Mouse (Mus musculus) embryonic facial prominence, embryonic 13.5 days (tissue): ENCODE measurements around the gene Rnf19b. TPM values are rescaled to one million over a fixed set of nuclear protein-coding genes. Genes with fewer than 3 reads are reported as not detected.

Experiments
- ATAC-seq: fragments of 200-750 bp; cut with Nextera tagmentation; 2 replicates; pipeline ENCODE4 v1.8.0; 2017; ENCODE audit warnings: low read depth; ENCODE audit not compliant: insufficient number of reproducible peaks, insufficient read depth, low FRiP score, low TSS enrichment
- H3K27ac ChIP-seq: fragments of 300-500 bp; sonication (generic); 2 replicates; pipeline ENCODE4 v1.5.1; 2015; ENCODE audit warnings: moderate library complexity, mild to moderate bottlenecking, inconsistent platforms
- H3K27me3 ChIP-seq: fragments of 300-500 bp; sonication (generic); 2 replicates; pipeline ENCODE4 v1.6.1; 2015; ENCODE audit warnings: mild to moderate bottlenecking, inconsistent platforms
- H3K36me3 ChIP-seq: fragments of 300-500 bp; sonication (generic); 2 replicates; pipeline ENCODE4 v1.6.1; 2015; ENCODE audit warnings: mild to moderate bottlenecking, inconsistent platforms
- H3K4me1 ChIP-seq: fragments of 300-500 bp; sonication (generic); 2 replicates; pipeline ENCODE4 v1.6.1; 2015; ENCODE audit warnings: inconsistent platforms
- H3K4me2 ChIP-seq: fragments of 300-500 bp; sonication (generic); 2 replicates; pipeline ENCODE4 v1.6.1; 2015; ENCODE audit warnings: moderate library complexity, mild to moderate bottlenecking, inconsistent platforms
- H3K4me3 ChIP-seq: fragments of 300-500 bp; sonication (generic); 2 replicates; pipeline ENCODE4 v1.5.1; 2015; ENCODE audit warnings: mild to moderate bottlenecking, inconsistent platforms
- H3K9ac ChIP-seq: fragments of 300-500 bp; sonication (generic); 2 replicates; pipeline ENCODE4 v1.6.1; 2015; ENCODE audit warnings: mild to moderate bottlenecking, inconsistent platforms
- H3K9me3 ChIP-seq: fragments of 300-500 bp; sonication (generic); 2 replicates; pipeline ENCODE4 v1.6.1; 2016; ENCODE audit warnings: inconsistent platforms
- WGBS: fragments of 180-500 bp; shearing (Covaris S2); methylation state at CpG from one replicate; pipeline ENCODE4 v1.1.7; 2015; ENCODE audit warnings: mixed read lengths; 5-methylcytosine and 5-hydroxymethylcytosine counted together
- polyA plus RNA-seq: library from polyadenylated mRNA; unstranded; fragments of >200 nt; fragmentation: Nextera tagmentation; extraction: Ambion mirVana; gene quantifications from 2 replicates; pipeline ENCODE4 v1.2.1, GENCODE M21; 2015

Rnf19b gene
- polyA plus RNA-seq, 1 experiment from 2014 or later, result 9.5 TPM

DNA sequence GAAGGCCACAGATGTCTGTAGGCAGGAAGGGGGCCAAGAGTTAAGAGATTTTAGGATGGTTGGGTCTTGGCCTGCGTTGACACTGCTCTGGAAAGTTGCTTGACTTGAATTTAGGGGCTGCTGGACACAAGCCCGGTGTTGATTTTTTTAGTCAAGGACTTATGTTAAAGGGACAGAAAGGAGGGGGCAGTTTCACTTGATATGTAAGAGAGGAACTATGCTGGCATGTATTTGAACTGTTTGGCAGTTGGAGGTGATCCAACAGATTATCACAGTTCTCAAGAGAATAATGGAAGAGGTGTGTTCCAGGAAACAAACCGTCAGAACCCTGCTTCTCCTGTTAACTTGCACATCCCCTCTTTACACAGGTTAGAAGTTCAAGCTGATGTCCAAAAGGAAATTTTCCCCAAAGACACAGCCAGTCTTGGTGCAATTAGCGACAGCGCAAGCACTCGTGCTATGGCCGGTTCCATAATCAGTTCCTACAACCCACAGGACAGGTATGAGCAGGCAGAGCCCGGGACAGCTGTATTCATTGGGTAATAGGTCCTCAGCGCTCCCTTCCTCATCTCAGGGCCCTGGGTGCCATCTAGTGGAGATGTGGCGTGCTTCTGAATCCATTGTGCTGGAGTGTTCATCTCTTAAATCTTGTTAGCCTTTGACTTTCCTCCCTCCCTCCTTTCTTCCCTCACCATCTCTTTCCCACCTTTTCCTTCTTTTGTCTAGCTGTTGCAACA, 24.5 kb downstream of the Rnf19b start:
- Histone ChIP-seq H3K36me3 (peaks cover 63% of the 10 kb centered on the region), H3K27me3 (no peaks in the 10 kb centered on the region), H3K4me3 (no peak overlapping the region), H3K9ac (no peak overlapping the region), H3K9me3 (peaks cover 12% of the 10 kb centered on the region; the same call in 1 of the 2 replicates), H3K27ac (no peak overlapping the region), H3K4me2 (no peak overlapping the region), H3K4me1 (no peaks in the 10 kb centered on the region)
- no peak for ATAC-seq
- 45% methylated on average over 10 of the region's 10 CpGs for WGBS

DNA sequence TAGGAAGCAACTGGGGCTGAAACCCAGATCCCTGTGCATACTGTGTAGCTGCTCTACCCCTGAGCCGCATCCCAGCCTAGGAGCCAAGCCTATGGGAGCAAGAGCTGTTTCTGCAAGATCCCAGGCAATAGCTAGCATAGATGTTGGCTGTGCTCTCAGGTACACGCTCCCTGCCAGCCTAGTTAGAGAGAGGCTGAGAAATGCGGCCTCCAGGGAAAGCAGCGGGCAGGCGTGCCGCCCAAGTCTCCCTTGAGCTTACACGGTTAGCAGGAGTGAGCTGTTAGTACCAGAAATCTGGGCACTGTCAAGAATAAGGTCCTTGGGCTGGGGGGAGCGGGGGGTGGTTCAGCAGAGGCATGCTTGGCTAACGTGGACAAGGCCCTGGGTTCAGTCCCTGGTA, 26.8 kb downstream of the Rnf19b start:
- Histone ChIP-seq H3K9me3 (no peaks in the 10 kb centered on the region), H3K27ac (no peak overlapping the region), H3K4me1 (no peaks in the 10 kb centered on the region), H3K4me3 (no peak overlapping the region), H3K27me3 (no peaks in the 10 kb centered on the region), H3K36me3 (peaks cover 39% of the 10 kb centered on the region), H3K4me2 (no peak overlapping the region), H3K9ac (no peak overlapping the region)
- WGBS, result 89% methylated on average over 9 of the region's 9 CpGs
- ATAC-seq, result no peak

DNA sequence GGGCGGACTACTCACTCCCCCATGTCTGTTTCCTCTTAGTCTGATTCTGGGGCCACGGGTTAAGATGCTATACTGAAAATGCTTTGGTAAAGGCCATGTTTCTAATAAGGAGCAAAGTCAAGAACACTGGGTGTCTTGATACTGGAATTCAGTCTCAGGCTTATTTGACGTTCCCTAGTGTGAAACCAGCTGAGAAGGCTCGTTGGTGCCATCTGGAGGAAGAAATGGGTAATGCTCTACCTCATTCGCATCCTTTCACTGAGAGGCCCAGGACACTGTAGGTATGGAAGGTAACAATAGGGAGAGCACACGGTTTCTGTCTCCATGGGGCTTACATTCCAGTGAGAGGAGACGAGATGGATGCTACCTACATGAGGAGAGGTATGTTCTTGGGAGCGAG, 28.0 kb downstream of the Rnf19b start:
- peak; percentile 59; the same call in 1 of the 2 replicates for ATAC-seq
- H3K27ac ChIP-seq, result no peak overlapping the region
- no peak overlapping the region for H3K9ac ChIP-seq
- WGBS, result 26% methylated on average over 8 of the region's 8 CpGs
- H3K4me3 ChIP-seq, result no peak overlapping the region
- H3K9me3 ChIP-seq, result no peaks in the 10 kb centered on the region
- H3K4me2 ChIP-seq, result no peak overlapping the region
- no peaks in the 10 kb centered on the region for H3K4me1 ChIP-seq
- peaks cover 27% of the 10 kb centered on the region for H3K36me3 ChIP-seq
- no peaks in the 10 kb centered on the region for H3K27me3 ChIP-seq

DNA sequence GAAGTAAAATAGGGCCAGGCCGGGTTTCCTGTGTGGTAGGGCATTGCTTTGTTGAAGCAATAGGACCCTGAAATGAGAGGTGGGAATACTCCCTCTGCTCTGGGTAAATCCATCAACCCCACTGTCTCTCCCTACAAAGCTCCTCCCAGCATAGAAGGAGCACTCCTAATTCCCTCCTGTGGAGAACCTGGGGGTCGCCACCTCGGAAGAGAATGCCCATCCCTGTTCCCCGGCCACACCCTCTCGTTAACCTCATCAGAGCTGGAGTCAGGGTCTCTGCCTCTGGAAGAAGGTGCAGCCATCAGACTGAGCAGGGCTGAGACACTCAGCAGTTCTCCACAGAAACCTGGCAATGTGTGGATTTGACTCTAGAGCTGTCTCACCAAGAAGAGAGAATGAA, 29.8 kb downstream of the Rnf19b start:
- 50% methylated on average over 5 of the region's 5 CpGs for WGBS
- H3K4me2 ChIP-seq, result no peak overlapping the region
- H3K27me3 ChIP-seq, result no peaks in the 10 kb centered on the region
- H3K4me1 ChIP-seq, result peaks cover 3% of the 10 kb centered on the region; the same call in 1 of the 2 replicates
- peaks cover 17% of the 10 kb centered on the region for H3K36me3 ChIP-seq
- no peaks in the 10 kb centered on the region for H3K9me3 ChIP-seq
- ATAC-seq, result no peak
- no peak overlapping the region for H3K4me3 ChIP-seq
- no peak overlapping the region for H3K27ac ChIP-seq
- H3K9ac ChIP-seq, result no peak overlapping the region

DNA sequence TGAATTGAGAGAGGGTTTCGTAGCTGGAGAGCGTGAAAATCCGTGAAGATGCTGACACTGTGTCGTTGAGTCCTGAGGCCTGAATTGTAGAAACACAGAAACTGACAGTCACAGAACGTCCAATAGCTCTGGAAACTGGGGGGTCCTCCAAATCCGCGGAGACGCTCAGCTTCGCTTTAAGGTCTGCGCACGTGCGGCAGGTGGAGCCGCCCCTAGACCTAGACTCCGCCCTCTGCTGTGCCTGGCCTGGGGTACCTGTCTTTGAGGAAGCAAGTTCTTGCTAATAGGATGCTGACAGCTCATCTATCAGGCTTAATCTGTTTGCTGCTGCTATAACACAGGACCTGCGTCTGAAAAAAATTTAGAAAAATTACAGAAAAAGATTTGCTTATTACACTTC, 37.2 kb downstream of the Rnf19b start:
- no peak overlapping the region for H3K27ac ChIP-seq
- no peak for ATAC-seq
- no peaks in the 10 kb centered on the region for H3K9me3 ChIP-seq
- H3K4me2 ChIP-seq, result peak overlapping the region; percentile 16; the same call in 1 of the 2 replicates
- H3K4me3 ChIP-seq, result no peak overlapping the region
- H3K27me3 ChIP-seq, result 0 out of 2 replicates have a peak, but pooled peaks cover 4% of the 10 kb centered on the region
- WGBS, result 27% methylated on average over 15 of the region's 15 CpGs
- peaks cover 3% of the 10 kb centered on the region; the same call in 1 of the 2 replicates for H3K4me1 ChIP-seq
- no peak overlapping the region for H3K9ac ChIP-seq
- H3K36me3 ChIP-seq, result no peaks in the 10 kb centered on the region

DNA sequence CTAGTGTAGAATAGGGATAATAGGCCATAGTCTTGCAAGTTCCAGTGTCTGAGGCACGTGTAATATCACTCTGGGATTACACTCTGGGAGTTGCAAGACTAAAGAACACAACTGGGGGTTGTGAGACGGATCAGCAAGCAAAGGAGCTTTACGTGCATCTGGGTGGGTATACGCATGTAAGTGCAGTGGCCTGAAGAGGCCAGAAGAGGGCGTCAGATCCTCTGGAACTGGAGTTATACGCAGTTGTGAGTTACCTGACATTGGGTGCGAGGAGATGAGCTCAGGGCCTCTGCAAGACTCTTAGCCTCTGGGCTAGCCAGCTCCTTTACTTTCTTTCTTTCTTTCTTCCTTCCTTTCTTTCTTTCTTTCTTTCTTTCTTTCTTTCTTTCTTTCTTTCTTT, 38.9 kb downstream of the Rnf19b start:
- no peaks in the 10 kb centered on the region for H3K36me3 ChIP-seq
- H3K27ac ChIP-seq, result no peak overlapping the region
- no peak overlapping the region for H3K4me3 ChIP-seq
- H3K9me3 ChIP-seq, result no peaks in the 10 kb centered on the region
- H3K9ac ChIP-seq, result no peak overlapping the region
- no peak overlapping the region for H3K4me2 ChIP-seq
- no peak for ATAC-seq
- H3K4me1 ChIP-seq, result peaks cover 3% of the 10 kb centered on the region; the same call in 1 of the 2 replicates
- H3K27me3 ChIP-seq, result 0 out of 2 replicates have a peak, but pooled peaks cover 4% of the 10 kb centered on the region
- 70% methylated on average over 7 of the region's 7 CpGs for WGBS

DNA sequence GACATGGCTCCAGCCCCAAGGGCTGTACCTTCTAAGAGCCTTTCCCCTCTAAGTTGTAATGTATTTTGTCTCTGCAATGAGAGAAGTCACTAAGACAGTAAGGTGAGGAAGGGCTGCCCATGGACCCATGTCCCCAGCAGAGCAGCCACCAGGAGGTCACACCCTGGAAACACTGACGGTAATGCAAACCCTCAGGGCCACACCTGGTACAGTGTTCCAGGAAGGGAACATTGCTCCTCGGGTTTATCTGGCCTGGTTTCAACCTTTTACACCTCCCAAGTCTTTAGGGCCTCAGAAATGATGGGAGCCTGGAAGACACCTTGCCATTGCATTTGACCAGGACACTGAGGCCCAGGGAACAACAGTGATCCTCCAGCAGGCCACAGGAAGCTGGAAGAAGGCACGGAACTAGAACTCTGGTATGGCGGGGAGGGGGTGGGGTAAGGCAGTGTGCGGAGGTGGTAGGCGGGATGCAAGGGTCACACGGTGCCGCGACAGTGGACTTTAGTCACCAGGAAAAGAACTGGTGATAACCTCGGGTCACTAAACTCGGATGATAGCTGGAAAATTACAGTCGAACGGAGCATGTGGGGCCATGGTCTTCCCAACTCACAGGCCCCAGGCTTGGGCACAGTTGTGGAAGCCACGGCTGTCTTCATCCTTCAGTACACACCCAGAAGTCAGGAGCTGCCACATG, 44.2 kb downstream of the Rnf19b start:
- Histone ChIP-seq H3K27ac (no peak overlapping the region), H3K36me3 (no peaks in the 10 kb centered on the region), H3K4me2 (no peak overlapping the region), H3K9ac (no peak overlapping the region), H3K4me1 (peaks cover 10% of the 10 kb centered on the region; the same call in 1 of the 2 replicates), H3K27me3 (peaks cover 40% of the 10 kb centered on the region), H3K4me3 (no peak overlapping the region), H3K9me3 (no peaks in the 10 kb centered on the region)
- whole genome bisulfite sequencing, result 80% methylated on average over 14 of the region's 14 CpGs
- no peak for ATAC-seq

DNA sequence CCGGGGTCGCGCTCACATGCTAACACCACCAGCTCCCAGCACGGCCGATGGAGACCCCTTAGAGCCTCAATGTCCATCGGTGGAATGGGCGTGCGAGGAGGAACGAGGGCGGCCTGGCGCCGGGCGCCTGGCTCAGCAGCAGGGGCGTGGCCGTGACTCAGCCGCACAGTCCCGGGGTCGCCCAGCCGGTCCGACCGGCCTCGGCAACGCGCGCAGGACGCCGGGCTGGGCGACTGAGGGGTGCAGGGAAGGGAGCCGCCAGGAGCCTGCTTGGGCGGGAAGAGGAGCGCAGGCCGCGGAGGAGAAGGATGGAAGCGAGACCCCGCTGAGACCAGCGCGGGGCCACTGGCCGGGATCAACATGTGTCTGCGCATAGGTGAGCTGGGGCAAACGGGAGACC, 47.3 kb downstream of the Rnf19b start, which contains the start of gene Tmem54:
TSS of gene Tmem54 (plus strand) at position 193 of the 400 bp plus-strand sequence.
- under 1% methylated on average over 40 of the region's 40 CpGs for WGBS
- peak; percentile 62; the same call in 1 of the 2 replicates for ATAC-seq
- Histone ChIP-seq H3K27ac (no peak within 1 kb of the TSS), H3K4me3 (peak within 1 kb of the TSS; percentile 41), H3K9me3 (no peaks in the 10 kb centered on the region), H3K4me1 (peaks cover 10% of the 10 kb centered on the region; the same call in 1 of the 2 replicates), H3K36me3 (no peaks in the 10 kb centered on the region), H3K9ac (peak within 1 kb of the TSS; percentile 62), H3K27me3 (peaks cover 54% of the 10 kb centered on the region), H3K4me2 (peak within 1 kb of the TSS; percentile 65)

DNA sequence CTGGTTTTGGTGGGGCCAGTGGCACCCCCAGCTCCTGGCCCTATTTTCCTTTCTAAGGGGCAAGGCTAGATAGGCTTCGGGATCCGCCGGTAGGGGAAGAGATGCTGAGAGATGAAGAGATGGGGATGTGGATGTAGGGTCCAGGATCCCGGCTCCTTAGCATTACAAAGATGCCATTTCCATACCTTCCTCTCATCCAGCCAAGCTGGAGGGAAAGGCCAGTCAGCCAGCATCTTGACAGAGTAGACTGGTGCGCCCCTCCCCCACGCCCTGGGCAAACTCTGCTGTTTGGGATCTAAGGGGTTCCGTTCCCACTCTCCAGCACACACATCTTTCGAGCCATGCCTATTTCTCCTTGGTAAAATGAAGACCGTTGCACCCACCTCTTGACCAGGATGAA, 48.0 kb downstream of the Rnf19b start:
- peak overlapping the region; percentile 62; the same call in 1 of the 2 replicates for H3K9ac ChIP-seq
- H3K4me2 ChIP-seq, result peak overlapping the region; percentile 65
- H3K27me3 ChIP-seq, result peaks cover 54% of the 10 kb centered on the region
- H3K27ac ChIP-seq, result no peak overlapping the region
- H3K4me3 ChIP-seq, result peak overlapping the region; percentile 41
- no peak for ATAC-seq
- H3K4me1 ChIP-seq, result peaks cover 10% of the 10 kb centered on the region; the same call in 1 of the 2 replicates
- H3K9me3 ChIP-seq, result no peaks in the 10 kb centered on the region
- H3K36me3 ChIP-seq, result no peaks in the 10 kb centered on the region
- WGBS, result 16% methylated on average over 9 of the region's 9 CpGs

DNA sequence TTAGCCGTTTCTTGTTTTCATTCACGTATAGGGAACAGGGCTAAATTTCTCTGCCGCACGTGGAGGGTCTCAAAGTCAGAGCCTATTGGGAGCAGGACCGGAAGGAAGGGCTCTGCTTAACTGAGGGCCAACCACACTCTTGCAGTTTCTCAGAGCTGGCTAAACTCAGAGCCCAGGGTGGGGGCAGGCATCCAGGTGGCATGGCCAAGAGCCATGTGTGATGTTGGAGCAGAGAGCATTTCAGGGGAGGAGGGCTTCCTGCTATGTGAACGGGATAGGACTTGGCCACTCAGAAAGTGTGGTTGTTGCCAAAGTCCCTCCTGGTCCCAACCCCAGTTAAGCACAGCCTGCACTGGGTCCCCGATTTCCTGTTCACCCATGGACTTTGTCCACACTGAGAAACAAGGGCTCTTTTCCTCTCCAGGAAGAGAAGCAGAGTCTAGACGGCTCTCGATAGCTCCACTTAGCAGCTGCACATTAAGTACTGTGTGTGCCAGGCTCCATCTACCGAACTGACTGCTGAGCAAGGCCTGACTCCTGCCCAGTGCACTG, 49.4 kb downstream of the Rnf19b start:
- 67% methylated on average over 10 of the region's 10 CpGs for WGBS
- Histone ChIP-seq H3K27ac (no peak overlapping the region), H3K4me3 (no peak overlapping the region), H3K4me1 (peaks cover 16% of the 10 kb centered on the region), H3K4me2 (no peak overlapping the region), H3K36me3 (no peaks in the 10 kb centered on the region), H3K9ac (0 out of 2 replicates have a peak overlapping the region, but pooled peaks have one; percentile 27), H3K27me3 (peaks cover 54% of the 10 kb centered on the region), H3K9me3 (no peaks in the 10 kb centered on the region)
- ATAC-seq, result no peak

DNA sequence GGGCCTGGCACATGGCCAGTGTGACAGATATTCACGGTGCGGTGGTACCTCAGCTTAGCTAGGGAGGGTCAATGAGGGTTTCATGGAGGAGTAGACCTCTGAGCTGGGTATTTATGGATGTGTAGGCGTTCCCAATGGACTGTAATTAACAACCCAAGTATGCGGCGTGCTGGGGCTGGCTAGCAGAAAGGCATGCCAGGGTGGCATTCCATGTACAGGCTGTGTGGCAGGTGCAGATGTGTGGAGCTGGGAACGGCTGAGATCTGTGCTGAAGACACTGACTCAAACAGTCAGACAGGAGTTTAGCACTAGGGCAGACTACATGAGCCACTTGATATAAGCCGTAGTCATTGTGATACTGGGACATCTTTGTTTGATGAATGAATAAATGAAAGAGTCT, 50.6 kb downstream of the Rnf19b start:
- H3K27me3 ChIP-seq, result peaks cover 50% of the 10 kb centered on the region
- no peak overlapping the region for H3K9ac ChIP-seq
- no peak overlapping the region for H3K4me2 ChIP-seq
- H3K9me3 ChIP-seq, result no peaks in the 10 kb centered on the region
- no peak overlapping the region for H3K4me3 ChIP-seq
- no peak overlapping the region for H3K27ac ChIP-seq
- no peak for ATAC-seq
- no peaks in the 10 kb centered on the region for H3K36me3 ChIP-seq
- WGBS, result 84% methylated on average over 7 of the region's 7 CpGs
- H3K4me1 ChIP-seq, result peaks cover 25% of the 10 kb centered on the region
